Mouse (Mus musculus) olfactory bulb, adult 2 months (tissue): ENCODE measurements around the gene Chd6.

Experiments used
- CTCF ChIP-seq: fragments of 200-500 bp; IDR thresholded peaks from 2 replicates; pipeline ENCODE4 v1.5.1; 2012; ENCODE audit warnings: low read depth, mild to moderate bottlenecking, low read length, moderate library complexity; ENCODE audit not compliant: insufficient read depth
- POLR2A ChIP-seq: fragments of 200-500 bp; IDR thresholded peaks from 2 replicates; pipeline ENCODE4 v1.6.1; 2012; ENCODE audit warnings: mild to moderate bottlenecking, low read depth, low read length, moderate library complexity; ENCODE audit not compliant: insufficient read depth

DNA sequence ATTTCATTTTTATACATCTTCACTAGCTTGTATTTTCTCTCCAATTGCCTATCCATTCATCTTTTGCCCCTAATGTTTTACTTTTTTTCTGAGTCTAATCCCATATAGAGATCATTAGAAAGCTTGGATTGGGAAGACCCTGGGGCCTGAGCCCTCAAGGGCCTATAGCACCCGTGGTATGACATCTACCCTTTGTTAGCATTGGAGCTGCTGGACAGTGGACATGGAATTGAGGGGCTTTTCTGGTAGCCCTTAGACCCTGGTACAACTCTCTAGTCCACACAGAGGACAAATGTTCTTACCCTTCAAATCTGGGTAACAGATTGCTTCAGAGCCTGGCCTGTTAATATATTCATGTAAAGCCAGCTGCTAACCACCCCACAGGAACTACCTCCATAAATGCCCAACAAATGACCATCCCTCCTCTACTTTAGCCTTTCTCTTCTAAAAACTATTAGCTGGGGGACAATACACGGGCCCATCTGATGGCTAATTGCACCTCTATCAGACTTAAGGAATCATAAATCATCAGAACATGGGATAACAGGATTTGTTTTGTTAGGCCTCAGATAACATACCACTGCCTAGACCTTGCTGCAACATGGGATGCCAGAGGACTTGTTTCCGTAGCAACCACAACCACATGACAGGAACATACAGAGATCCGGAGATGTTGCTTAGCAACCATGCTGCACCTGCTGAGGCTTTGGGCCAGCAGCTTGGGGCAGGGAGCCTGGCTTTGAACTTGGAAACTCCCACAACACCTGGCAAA, 39.0 kb upstream of the Chd6 start:
- no peak for TF ChIP-seq CTCF
- TF ChIP-seq POLR2A: no peak
